Mouse (Mus musculus): ENCODE results near the gene Polr1a.

- TF ChIP-seq POLR2A (IDR thresholded peaks at IDR 0.05; ENCODE audit: control insufficient read depth, low read depth, low read length) (no peak), CTCF (IDR thresholded peaks at IDR 0.05; ENCODE audit: control insufficient read depth, insufficient read depth, insufficient replicate concordance, low read depth, low read length) (no peak)
Observed at GRCm38 (mm10) chr6:71966683-71967303, 57.9 kb downstream of the Polr1a start.
